Comparison of ENCODE assay signal across 10 mouse cellular contexts in the genomic region with DNA sequence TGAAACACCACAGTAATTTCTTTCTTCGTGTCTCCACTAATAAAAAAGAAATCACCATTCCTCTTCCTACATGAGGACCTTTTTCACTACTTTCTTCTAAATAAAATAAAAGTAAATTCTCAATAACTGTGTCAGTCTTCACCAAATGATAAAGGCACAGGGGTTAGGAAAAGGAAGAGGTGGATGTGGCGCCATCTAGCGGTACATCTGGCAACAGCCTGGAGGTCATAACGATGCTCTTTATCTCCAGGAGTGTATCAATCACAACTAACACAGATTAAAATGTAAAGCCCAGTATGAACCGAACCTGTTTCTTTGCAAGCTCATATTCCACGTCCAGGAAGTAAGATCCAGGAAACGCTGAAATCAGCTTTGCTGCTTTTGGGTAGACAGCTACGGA.
DNase-seq lines count a peak whose midpoint lies in the region; ATAC-seq and TF ChIP-seq lines count a peak whose summit lies in the region.
"Had no signal": no experiment of that assay in that cellular context is flagged by ENCODE, and none has a peak within 500 bp of the region (broad histone marks: within the 10 kb centered on the region; RNA-seq: fewer than 3 reads in every experiment).

No protein-coding gene starts in this region.

- no peaks in the 10 kb centered on the region for H3K36me3 ChIP-seq in hindbrain, postnatal 0 days (ENCODE audit: insufficient read depth, low read length)
- H3K36me3 ChIP-seq in hindbrain, embryonic 12.5 days, result no peaks in the 10 kb centered on the region
- no peaks in the 10 kb centered on the region for H3K36me3 ChIP-seq in hindbrain, embryonic 16.5 days (ENCODE audit: control insufficient read depth, insufficient read depth, low read length)
- H3K36me3 ChIP-seq: heart, embryonic 13.5 days; limb, embryonic 13.5 days had no signal

- TF ChIP-seq CTCF in hindbrain, postnatal 0 days (IDR thresholded peaks at IDR 0.05; ENCODE audit: low read depth), result peak; percentile 54

- H3K9me3 ChIP-seq in hindbrain, postnatal 0 days (ENCODE audit: low read length), result no peaks in the 10 kb centered on the region
- H3K9me3 ChIP-seq in hindbrain, embryonic 12.5 days (replicated peaks), result no peaks in the 10 kb centered on the region
- H3K9me3 ChIP-seq in hindbrain, embryonic 16.5 days (ENCODE audit: control insufficient read depth, low read length), result no peaks in the 10 kb centered on the region
- H3K9me3 ChIP-seq: heart, embryonic 13.5 days; limb, embryonic 13.5 days had no signal

- 71% methylated on average over 8 of the region's 8 CpGs for WGBS in hindbrain, postnatal 0 days
- WGBS in hindbrain, embryonic 12.5 days, result 72% methylated on average over 8 of the region's 8 CpGs
- WGBS in hindbrain, embryonic 16.5 days, result 73% methylated on average over 8 of the region's 8 CpGs

- H3K27ac ChIP-seq in hindbrain, postnatal 0 days, result no peak overlapping the region
- H3K27ac ChIP-seq in hindbrain, embryonic 12.5 days, result no peak overlapping the region
- H3K27ac ChIP-seq in hindbrain, embryonic 16.5 days (ENCODE audit: low read depth, low read length), result no peak overlapping the region
- H3K27ac ChIP-seq: heart, embryonic 13.5 days; limb, embryonic 13.5 days had no signal

- no peak for DNase-seq in hindbrain, postnatal 0 days (ENCODE audit: low spot score)
- DNase-seq in ES-CJ7 (ENCODE audit: low read depth, low spot score), result peak; percentile 52
- DNase-seq in embryo, embryonic 10.5 days (ENCODE audit: low spot score), result peak; percentile 24
- DNase-seq in left cerebral cortex, postnatal 36 days (ENCODE audit: low spot score in 2 of 2), result peak; percentile 17 to 22
- peak; percentile 22 for DNase-seq in urinary bladder, postnatal 14 days (ENCODE audit: low spot score)

- H3K4me3 ChIP-seq in hindbrain, postnatal 0 days (ENCODE audit: low read length), result no peak overlapping the region
- H3K4me3 ChIP-seq in hindbrain, embryonic 12.5 days, result no peak overlapping the region
- H3K4me3 ChIP-seq in hindbrain, embryonic 16.5 days (ENCODE audit: low read length), result no peak overlapping the region
- H3K4me3 ChIP-seq: heart, embryonic 13.5 days; limb, embryonic 13.5 days had no signal

- no peak overlapping the region for H3K9ac ChIP-seq in hindbrain, postnatal 0 days (replicated peaks; ENCODE audit: low read length)
- H3K9ac ChIP-seq in hindbrain, embryonic 12.5 days, result no peak overlapping the region
- no peak overlapping the region for H3K9ac ChIP-seq in hindbrain, embryonic 16.5 days (ENCODE audit: low read depth, low read length)
- H3K9ac ChIP-seq: heart, embryonic 13.5 days; limb, embryonic 13.5 days had no signal

- ATAC-seq in hindbrain, postnatal 0 days, result no peak
- no peak for ATAC-seq in hindbrain, embryonic 12.5 days (ENCODE audit: low FRiP score)
- no peak for ATAC-seq in erythroblast, adult 5-6 weeks (replicated peaks; ENCODE audit: low FRiP score, poor library complexity, severe bottlenecking)
- ATAC-seq in hindbrain, embryonic 16.5 days, result no peak

- intact Hi-C loops in left cerebral cortex, postnatal 36 days (cut with DNase I), result no loop called here

- no peaks in the 10 kb centered on the region for H3K27me3 ChIP-seq in hindbrain, postnatal 0 days (ENCODE audit: insufficient read depth, low read length)
- H3K27me3 ChIP-seq in hindbrain, embryonic 12.5 days, result no peaks in the 10 kb centered on the region
- H3K27me3 ChIP-seq in hindbrain, embryonic 16.5 days (replicated peaks; ENCODE audit: control insufficient read depth, insufficient read depth, low read length), result no peaks in the 10 kb centered on the region
- H3K27me3 ChIP-seq: heart, embryonic 13.5 days; limb, embryonic 13.5 days had no signal

- no peak overlapping the region for H3K4me2 ChIP-seq in hindbrain, postnatal 0 days (ENCODE audit: low read depth, low read length)
- no peak overlapping the region for H3K4me2 ChIP-seq in hindbrain, embryonic 12.5 days (replicated peaks)
- no peak overlapping the region for H3K4me2 ChIP-seq in hindbrain, embryonic 16.5 days (ENCODE audit: low read length)
- H3K4me2 ChIP-seq: heart, embryonic 13.5 days; limb, embryonic 13.5 days had no signal

- H3K4me1 ChIP-seq in hindbrain, postnatal 0 days (ENCODE audit: insufficient read depth, low read length), result no peaks in the 10 kb centered on the region
- H3K4me1 ChIP-seq in hindbrain, embryonic 12.5 days, result no peaks in the 10 kb centered on the region
- H3K4me1 ChIP-seq in hindbrain, embryonic 16.5 days (ENCODE audit: control insufficient read depth, insufficient read depth, low read depth, low read length), result no peaks in the 10 kb centered on the region
- H3K4me1 ChIP-seq: heart, embryonic 13.5 days; limb, embryonic 13.5 days had no signal
